Mouse (Mus musculus) brain, embryonic 14.5 days (tissue): Measurements from ENCODE around the gene Mcrip2. TPM values are rescaled to one million over a fixed set of nuclear protein-coding genes. Genes with fewer than 3 reads are reported as not detected.

Source experiments
- DNase-seq: peaks from one replicate; pipeline ENCODE4 v3.0.0-alpha.2; 2011; ENCODE audit warnings: low read depth
- CTCF ChIP-seq: fragments of 200-500 bp; IDR thresholded peaks from 2 replicates; pipeline ENCODE4 v1.5.1; 2012; ENCODE audit warnings: inconsistent platforms, mild to moderate bottlenecking, moderate library complexity, borderline replicate concordance; ENCODE audit not compliant: insufficient read depth, insufficient read length; ENCODE audit errors: extremely low read depth
- POLR2A ChIP-seq: fragments of 200-500 bp; IDR thresholded peaks from 2 replicates; pipeline ENCODE4 v1.6.1; 2012; ENCODE audit warnings: mild to moderate bottlenecking, inconsistent platforms, borderline replicate concordance; ENCODE audit not compliant: poor library complexity, insufficient read depth, insufficient read length, severe bottlenecking; ENCODE audit errors: extremely low read depth
- polyA plus RNA-seq: library from polyadenylated mRNA; depleted of rRNA; stranded (reverse); fragments of >200 nt; gene quantifications from 2 replicates; pipeline ENCODE4 v1.2.3, GENCODE M21; 2012

Mcrip2 gene
- polyA plus RNA-seq, 1 experiment = 11.7 TPM

DNA sequence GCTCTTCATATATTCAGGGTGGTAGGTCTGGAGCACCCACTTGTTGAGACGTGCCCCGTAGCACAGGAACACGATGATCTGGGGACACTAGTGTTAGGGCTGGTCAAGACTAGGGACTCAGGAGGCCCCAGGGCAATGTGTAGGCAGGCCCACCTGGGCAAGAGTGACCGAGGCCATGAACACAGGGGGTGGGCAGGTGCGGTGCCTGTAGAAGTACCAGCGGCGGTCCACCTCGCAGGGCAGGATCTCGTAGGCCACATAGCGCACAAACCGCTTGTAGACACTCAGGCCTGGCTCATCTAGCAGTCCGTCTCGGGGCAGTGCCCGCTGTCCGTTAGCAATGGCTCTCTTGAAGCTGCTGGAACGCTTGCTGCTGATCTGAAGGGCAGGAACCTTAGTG, 32.7 kb downstream of the Mcrip2 start:
- TF ChIP-seq POLR2A = no peak
- TF ChIP-seq CTCF = no peak
- DNase-seq = no peak

DNA sequence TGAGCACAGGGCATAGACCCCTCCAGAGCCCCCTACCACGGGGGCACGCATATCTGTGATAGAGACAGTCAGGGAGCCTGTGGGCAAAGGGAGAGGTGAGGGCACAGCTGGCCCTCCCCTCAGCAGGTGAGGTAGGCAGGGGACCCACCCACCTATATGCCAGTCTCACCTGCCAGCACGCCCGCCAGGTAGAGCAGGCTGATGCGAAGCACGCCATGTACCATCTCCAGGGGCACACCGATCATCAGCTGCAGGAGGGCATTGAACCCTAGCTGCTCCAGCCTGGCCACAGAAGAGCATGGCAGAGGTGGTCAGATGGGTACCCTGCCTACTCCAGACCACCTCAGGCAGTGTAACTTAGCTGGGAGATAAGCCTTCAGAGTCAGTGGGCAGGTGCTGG, 33.3 kb downstream of the Mcrip2 start:
- TF ChIP-seq POLR2A (no peak), CTCF (no peak)
- DNase-seq = no peak

DNA sequence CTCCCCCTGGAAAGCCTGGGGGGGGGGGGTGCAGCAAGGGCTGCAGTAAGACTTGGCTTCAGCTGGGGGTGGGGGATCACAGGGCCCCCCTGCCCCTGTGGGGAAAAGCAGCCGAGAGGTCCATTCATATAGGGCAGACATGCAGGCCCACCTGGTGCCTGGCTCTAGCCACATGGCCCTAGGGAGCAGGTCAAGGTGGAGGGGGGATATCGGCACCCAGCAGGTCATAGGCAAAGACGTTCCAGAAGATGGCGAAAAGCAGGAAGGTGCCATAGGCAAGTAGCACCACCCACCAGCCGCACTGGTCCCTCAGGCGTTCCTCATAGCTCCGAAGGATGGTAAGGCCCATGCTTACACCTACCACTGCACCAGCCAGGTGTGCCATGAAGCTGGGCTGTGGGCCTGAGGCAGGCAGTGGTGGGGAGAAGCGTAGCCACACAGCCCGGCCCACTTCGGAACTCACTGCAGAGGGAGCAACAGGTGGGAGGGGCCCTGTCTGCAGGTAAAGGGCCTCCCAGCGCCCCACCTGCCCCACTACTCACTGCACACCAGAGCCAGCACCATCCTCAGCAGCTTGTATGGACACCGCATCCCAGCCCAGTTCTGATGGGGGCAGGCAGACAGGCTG, 33.9 kb downstream of the Mcrip2 start:
- TF ChIP-seq CTCF (no peak), POLR2A (no peak)
- no peak for DNase-seq

DNA sequence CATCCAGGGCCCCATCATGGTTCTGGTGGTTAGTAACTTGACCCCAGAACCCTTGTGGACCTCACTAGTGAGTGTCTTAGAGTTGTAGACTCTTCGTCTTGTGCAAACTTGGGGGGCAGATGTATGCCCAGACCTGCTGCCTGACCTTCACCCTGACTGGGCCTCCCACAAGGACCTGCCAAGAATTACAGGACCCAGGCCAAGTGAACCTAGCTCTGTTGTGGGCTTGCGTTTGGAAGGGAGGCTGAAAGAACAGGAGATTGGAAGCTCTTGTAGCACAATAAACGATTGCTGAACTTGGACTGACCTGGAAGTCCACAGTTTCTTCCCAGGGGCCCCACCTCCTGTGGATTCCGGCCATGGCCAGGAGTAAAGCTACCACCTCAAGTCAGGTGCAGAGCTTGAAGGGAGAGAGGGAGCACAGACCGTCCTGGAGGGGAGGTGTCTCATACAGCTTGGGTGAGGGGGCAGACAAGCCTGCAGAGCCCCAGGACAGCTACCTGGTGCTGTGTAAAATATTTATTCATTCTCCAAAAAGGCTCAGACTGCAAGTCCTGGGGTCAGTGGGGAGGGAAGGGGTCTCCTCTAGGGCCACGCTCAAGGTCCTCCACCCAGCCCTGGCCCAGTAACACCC, 34.5 kb downstream of the Mcrip2 start:
- TF ChIP-seq CTCF = no peak
- no peak for TF ChIP-seq POLR2A
- DNase-seq = no peak

DNA sequence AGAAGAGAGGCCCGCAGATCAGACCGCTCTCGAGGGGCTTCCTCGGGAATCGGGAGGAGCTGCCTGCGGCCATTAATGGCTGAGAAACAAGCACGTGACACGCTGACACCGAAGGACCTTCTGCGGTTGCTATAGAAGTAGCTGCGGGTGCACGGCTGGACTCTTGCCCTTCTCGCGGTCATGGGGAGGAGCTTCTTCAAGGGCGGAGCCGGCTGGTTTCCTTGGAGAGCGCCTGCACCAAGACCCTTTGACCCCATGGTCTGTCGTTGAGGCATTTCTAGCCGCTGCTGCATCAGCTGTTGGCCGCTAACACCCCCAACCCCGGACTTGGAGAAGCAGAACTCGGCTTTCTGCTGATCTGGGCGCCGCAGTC, 35.3 kb downstream of the Mcrip2 start, which contains the start of gene Stub1:
Gene Stub1 (minus strand): TSS at position 114 of the 373 bp plus-strand sequence.
- TF ChIP-seq CTCF = no peak
- TF ChIP-seq POLR2A = no peak
- DNase-seq = peak; percentile 93

DNA sequence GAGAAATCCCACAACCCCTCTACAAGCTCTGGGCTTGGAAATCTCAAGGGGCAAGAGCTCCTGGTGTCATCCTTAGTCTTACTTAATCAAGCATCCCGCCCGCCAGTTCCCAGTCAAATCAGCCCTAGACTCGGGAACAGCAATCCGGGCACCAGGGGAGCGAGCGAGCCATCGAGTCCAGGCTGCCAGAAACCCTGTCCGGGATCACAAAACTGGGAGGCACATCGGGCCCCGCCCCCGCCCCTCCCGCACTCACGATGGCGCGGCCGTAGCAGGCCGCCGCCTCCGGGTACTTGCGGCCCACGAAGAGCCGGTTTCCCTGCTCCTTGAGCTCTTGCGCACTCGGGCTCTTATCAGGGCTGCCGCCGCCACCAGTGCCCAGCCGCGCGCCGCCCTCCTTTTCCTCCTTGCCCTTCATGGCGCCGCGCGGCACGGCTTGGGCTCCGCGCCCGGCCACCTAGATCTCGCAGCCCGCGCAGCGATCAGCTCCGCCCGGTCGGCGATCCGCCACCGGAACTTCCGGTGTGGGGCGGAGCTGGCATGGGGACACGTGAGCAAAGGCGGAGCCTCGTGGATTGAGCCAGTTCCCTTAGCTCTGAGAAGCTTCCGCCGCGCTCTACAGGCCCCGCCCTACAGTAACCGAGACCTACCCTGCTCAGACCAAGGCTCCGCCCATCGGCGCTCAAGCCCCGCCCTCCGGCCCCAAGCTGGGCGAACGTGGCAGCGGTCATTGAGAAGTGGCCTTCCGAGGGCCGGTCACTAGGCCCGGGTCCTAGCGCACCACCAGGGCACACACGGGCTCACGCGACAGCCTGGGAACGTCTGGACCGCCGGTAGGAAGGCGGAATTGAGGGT, 35.9 kb downstream of the Mcrip2 start:
- TF ChIP-seq POLR2A (peak; percentile 82), CTCF (no peak)
- DNase-seq = peak; percentile 99

DNA sequence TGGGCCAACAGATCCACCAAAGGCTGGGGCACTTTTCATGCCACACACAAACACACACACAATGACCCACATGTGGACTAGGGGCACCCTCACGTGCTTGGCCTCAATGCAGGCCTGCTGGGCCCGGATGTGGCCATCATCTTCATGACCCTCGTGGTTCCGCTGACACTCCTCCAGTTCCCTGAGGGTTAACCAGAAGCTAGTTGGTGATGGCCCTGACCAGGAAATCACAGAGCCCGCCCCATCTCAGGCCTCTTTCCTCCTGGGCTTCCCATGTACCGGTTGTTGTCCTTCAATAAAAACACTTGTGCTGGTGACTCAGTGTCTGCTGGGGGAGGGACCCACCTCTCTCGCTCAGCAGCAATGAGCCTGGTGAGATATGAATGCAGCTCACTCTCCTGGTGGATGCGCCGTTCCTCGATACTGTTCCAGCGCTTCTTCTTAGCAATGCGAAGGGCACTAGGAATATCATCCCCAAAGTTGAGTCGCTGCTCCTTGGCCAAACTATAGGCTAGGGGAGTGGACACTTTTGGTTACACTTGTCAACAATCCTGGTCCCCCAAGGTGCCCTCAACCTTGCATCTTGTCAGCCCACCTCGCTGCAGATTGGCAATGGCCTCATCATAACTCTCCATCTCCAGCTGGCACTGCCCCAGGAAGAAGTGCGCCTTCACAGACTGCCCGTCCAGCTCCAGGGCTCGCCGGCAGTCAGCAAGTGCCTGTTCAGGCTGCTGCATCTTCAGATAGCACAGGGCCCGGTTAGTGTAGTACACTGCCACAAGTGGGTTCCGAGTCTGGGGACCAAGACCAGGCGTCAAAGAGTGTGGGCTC, 36.9 kb downstream of the Mcrip2 start:
- DNase-seq = no peak

DNA sequence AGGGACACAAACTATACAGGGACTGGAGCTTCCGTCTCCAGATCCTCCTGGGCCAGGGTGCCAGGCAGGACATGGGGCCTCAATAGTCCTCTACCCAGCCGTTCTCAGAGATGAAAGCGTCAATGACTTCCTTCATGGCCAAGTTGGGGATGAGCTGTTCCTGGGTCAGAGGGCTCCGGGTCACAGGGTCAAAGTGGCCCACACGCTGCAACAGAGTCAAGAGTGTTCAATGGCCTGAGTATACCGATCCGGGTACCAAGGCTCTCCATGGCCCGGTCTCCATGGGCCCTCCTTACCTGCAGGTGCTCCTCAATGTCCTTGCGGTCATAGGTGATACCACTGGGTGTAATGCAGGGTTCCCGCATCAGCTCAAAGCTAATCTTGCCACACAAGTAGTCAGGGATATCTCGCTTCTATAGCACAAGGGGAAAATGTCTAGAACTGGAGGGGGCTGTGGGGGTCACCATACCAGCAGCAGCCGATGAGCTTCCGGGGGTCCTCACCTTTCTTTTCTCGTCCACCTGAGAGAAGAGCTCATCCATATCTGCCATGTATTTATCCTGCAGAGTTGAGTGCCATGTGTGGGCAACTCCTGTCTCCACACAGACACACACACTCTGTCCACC, 37.6 kb downstream of the Mcrip2 start:
- TF ChIP-seq CTCF (no peak), POLR2A (no peak)
- no peak for DNase-seq

More for the DNA sequence above, 36.9 kb downstream of the Mcrip2 start:
- TF ChIP-seq POLR2A (no peak), CTCF (no peak)

DNA sequence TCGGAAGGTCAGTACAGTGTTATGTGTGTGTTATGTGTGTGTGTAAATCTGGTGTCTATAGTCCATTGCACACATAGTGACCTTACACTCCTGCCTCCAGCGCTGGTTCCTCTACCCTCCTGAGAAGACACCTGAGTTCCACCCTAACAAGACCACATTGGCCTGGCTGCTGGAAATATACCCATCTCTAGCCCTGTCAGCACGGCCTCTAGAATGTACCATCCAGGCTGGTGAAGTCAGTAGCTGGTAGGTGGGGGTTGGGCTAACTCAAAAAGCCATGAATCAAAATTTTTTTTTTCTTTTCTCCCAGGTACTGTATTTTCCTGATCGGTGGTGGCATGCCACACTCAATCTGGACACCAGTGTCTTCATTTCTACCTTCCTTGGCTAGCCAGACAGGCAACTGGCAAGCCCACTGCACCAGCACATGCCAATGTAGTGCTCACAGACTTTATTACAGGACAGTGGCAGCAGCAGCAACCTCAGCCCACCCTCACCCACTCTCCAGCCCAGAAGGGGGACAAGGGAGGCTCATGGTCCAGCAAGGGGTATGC, 38.3 kb downstream of the Mcrip2 start:
- DNase-seq = no peak
- no peak for TF ChIP-seq POLR2A
- no peak for TF ChIP-seq CTCF

DNA sequence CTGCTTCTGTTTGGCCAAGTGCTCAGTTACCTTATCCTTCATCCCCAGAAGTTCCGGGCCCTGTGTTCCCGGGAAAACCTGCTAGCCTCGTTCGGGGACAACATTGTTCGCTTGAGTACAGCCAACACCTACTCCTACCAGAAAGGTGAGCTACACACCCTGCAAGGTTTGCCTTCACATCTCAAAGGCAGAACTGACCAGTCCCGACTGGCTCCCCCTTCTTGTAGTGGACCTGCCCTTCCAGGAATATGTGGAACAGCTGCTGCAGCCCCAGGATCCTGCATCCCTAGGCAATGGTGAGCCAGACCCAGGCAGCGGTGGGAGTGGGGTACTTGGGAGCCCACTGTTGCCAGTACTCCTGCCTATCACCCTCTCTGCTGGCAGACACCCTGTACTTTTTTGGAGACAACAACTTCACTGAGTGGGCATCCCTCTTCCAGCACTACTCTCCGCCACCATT, 39.0 kb downstream of the Mcrip2 start:
- TF ChIP-seq CTCF (no peak), POLR2A (no peak)
- no peak for DNase-seq
